ENCODE assay signal across 28 mouse cellular contexts in genomic region chr6:50563651-50564050, GRCm38 (mm10). TPM values are rescaled to one million over a fixed set of nuclear protein-coding genes. Genes with fewer than 3 reads are reported as not detected.
DNase-seq lines count a peak whose midpoint lies in the region; ATAC-seq and TF ChIP-seq lines count a peak whose summit lies in the region.
"Had no signal": no experiment of that assay in that cellular context is flagged by ENCODE, and none has a peak within 500 bp of the region (broad histone marks: within the 10 kb centered on the region; RNA-seq: fewer than 3 reads in every experiment).

No protein-coding gene starts in this region.

- H3K4me3 ChIP-seq in testis, adult 2 months (ENCODE audit: control insufficient read depth, low read depth, low read length) = no peak overlapping the region
- H3K4me3 ChIP-seq in intestine, postnatal 0 days (ENCODE audit: low read depth, low read length) = no peak overlapping the region
- H3K4me3 ChIP-seq: embryonic facial prominence, embryonic 13.5 days; embryonic facial prominence, embryonic 15.5 days; erythroblast, embryonic 14.5 days; forebrain, embryonic 10.5 days; forebrain, embryonic 12.5 days had no signal

- intact Hi-C loops in heart, postnatal 10 days (cut with DNase I) = no loop called here

- DNase-seq in heart, adult 11 months = peak; percentile 74
- DNase-seq in heart, postnatal 10 days = no peak
- peak; percentile 66 for DNase-seq in testis, postnatal 14 days (ENCODE audit: low spot score)
- no peak for DNase-seq in frontal cortex, postnatal 14 days (ENCODE audit: low spot score in 2 of 2)
- DNase-seq: adrenal gland, adult 8-10 months; adrenal gland, postnatal 14 days; adrenal gland, postnatal 36 days; B cell, adult 2 months; cerebellum, adult 11 months; cerebellum, adult 18-20 months; cerebellum, adult 8-10 months; cerebellum, postnatal 10 days; cerebellum, postnatal 25 days; embryo, embryonic 11 days had no signal

- TF ChIP-seq CTCF in testis, adult 2 months (IDR thresholded peaks at IDR 0.05; ENCODE audit: control insufficient read depth, insufficient read depth, insufficient replicate concordance, low read depth, low read length) = no peak
- no peak for TF ChIP-seq CTCF in intestine, postnatal 0 days (IDR thresholded peaks at IDR 0.05; ENCODE audit: low read depth)

- no peaks in the 10 kb centered on the region for H3K36me3 ChIP-seq in testis, adult 2 months (ENCODE audit: control insufficient read depth, insufficient read depth, low read length)
- H3K36me3 ChIP-seq in intestine, postnatal 0 days (ENCODE audit: control insufficient read depth, insufficient read depth) = peaks cover 9% of the 10 kb centered on the region; the same call in 1 of the 2 replicates

- peak; percentile 32; the same call in 1 of the 2 replicates for TF ChIP-seq POLR2A in testis, adult 2 months (IDR thresholded peaks at IDR 0.05; ENCODE audit: control insufficient read depth, low read depth, low read length)

- H3K27ac ChIP-seq in testis, adult 2 months (ENCODE audit: control insufficient read depth, insufficient read depth, low read depth, low read length) = no peak overlapping the region
- no peak overlapping the region for H3K27ac ChIP-seq in intestine, postnatal 0 days (ENCODE audit: low read depth, low read length)
- H3K27ac ChIP-seq: embryonic facial prominence, embryonic 13.5 days; embryonic facial prominence, embryonic 15.5 days; forebrain, embryonic 10.5 days; forebrain, embryonic 12.5 days had no signal

- WGBS in intestine, postnatal 0 days = 90% methylated on average over 3 of the region's 3 CpGs

- H3K9me3 ChIP-seq in intestine, postnatal 0 days (ENCODE audit: control insufficient read depth) = no peaks in the 10 kb centered on the region
- H3K9me3 ChIP-seq: embryonic facial prominence, embryonic 13.5 days; embryonic facial prominence, embryonic 15.5 days; forebrain, embryonic 10.5 days; forebrain, embryonic 12.5 days; G1E had no signal

- H3K27me3 ChIP-seq in testis, adult 2 months (ENCODE audit: control insufficient read depth, insufficient read depth, low read length) = no peaks in the 10 kb centered on the region
- H3K27me3 ChIP-seq in intestine, postnatal 0 days (replicated peaks; ENCODE audit: control insufficient read depth, insufficient read depth, low read length) = no peaks in the 10 kb centered on the region
- H3K27me3 ChIP-seq: CH12.LX; embryonic facial prominence, embryonic 13.5 days; embryonic facial prominence, embryonic 15.5 days; forebrain, embryonic 12.5 days; Patski had no signal

- ATAC-seq in intestine, postnatal 0 days = no peak
- ATAC-seq: activated CD4-positive, CD25-positive, alpha-beta regulatory T cell, adult 4 months; CD4-positive, CD25-positive, alpha-beta regulatory T cell, adult 4 months; forebrain, embryonic 14.5 days; forebrain, embryonic 16.5 days; Patski had no signal

- H3K4me1 ChIP-seq in testis, adult 2 months (ENCODE audit: control insufficient read depth, insufficient read depth, low read length) = no peaks in the 10 kb centered on the region
- no peaks in the 10 kb centered on the region for H3K4me1 ChIP-seq in intestine, postnatal 0 days (replicated peaks; ENCODE audit: control insufficient read depth, insufficient read depth, low read length)

- H3K4me2 ChIP-seq in intestine, postnatal 0 days (replicated peaks; ENCODE audit: low read depth) = no peak overlapping the region
- H3K4me2 ChIP-seq: embryonic facial prominence, embryonic 13.5 days; embryonic facial prominence, embryonic 15.5 days; forebrain, embryonic 12.5 days had no signal

- no peak overlapping the region for H3K9ac ChIP-seq in intestine, postnatal 0 days (ENCODE audit: low read depth, low read length)
- H3K9ac ChIP-seq: embryonic facial prominence, embryonic 13.5 days; embryonic facial prominence, embryonic 15.5 days; forebrain, embryonic 12.5 days had no signal

RNA-seq across cellular contexts. Expression of gene Cycs, which starts 2.7 kb away (rescaled TPM):
- 100 to 1,000 TPM; 163 to 166 TPM for total RNA-seq in heart, postnatal 10 days (2021)
- polyA plus RNA-seq in testis, adult 2 months (2012; rRNA removed) = 2.1 and 3.7 TPM in 2 replicates
- 132 and 157 TPM in 2 replicates for polyA plus RNA-seq in intestine, postnatal 0 days (2015; fragmentation: Nextera tagmentation; extraction: Ambion mirVana)

RNA-seq across cellular contexts. Expression of gene 4921507P07Rik, which starts 32.8 kb away (rescaled TPM):
- total RNA-seq in heart, postnatal 10 days (2021) = under 1 TPM; 0.25 to 0.36 TPM
- polyA plus RNA-seq in testis, adult 2 months (2012; rRNA removed) = 203 and 232 TPM in 2 replicates
- polyA plus RNA-seq in intestine, postnatal 0 days (2015; fragmentation: Nextera tagmentation; extraction: Ambion mirVana) = 0.30 TPM in 2 replicates
- total RNA-seq: CH12.LX had no signal
- polyA plus RNA-seq: erythroblast, embryonic 14.5 days; G1E had no signal

Comparison
In these comparisons a context has a peak if more than half of its experiments do, and no peak if none do; other contexts are left out.
1. DNase-seq: peak in heart, adult 11 months (single experiment) and testis, postnatal 14 days (single experiment); none in heart, postnatal 10 days (0 of 2) and frontal cortex, postnatal 14 days (0 of 2).
2. RNA of gene Cycs, which starts 2.7 kb away (polyA plus RNA-seq): 132 to 157 TPM in intestine, postnatal 0 days; 2.1 to 3.7 TPM in testis, adult 2 months; every median in the first group is over 10 times any median in the second.
3. RNA of gene 4921507P07Rik, which starts 32.8 kb away (polyA plus RNA-seq): 203 to 232 TPM in testis, adult 2 months; 0.30 TPM in intestine, postnatal 0 days; every median in the first group is over 100 times any median in the second.